Mouse (Mus musculus): ENCODE measurements at regions not wholly inside any gene's neighbourhood (a gene's known extent, or its start where the extent isn't known, plus 50 kb on each side); places are given as distances from the start of the nearest gene placed in this dataset.
A peak's percentile ranks its signal among the peaks of the same experiment; 100 is the strongest.

- Histone ChIP-seq H3K27ac (ENCODE audit: low read length) (no peak overlapping the region), H3K36me3 (ENCODE audit: control insufficient read depth, insufficient read depth, low read length) (no peaks in the 10 kb centered on the region), H3K27me3 (ENCODE audit: control insufficient read depth, insufficient read depth, low read depth, low read length) (no peaks in the 10 kb centered on the region), H3K4me3 (ENCODE audit: low read length) (no peak overlapping the region), H3K4me1 (replicated peaks; ENCODE audit: control insufficient read depth, insufficient read depth, low read length) (no peaks in the 10 kb centered on the region), H3K9me3 (ENCODE audit: control insufficient read depth, low read length) (no peaks in the 10 kb centered on the region), H3K4me2 (ENCODE audit: low read depth, low read length) (no peak overlapping the region), H3K9ac (ENCODE audit: low read length) (no peak overlapping the region)
- no peak for ATAC-seq (ENCODE audit: low read depth)
- 74% methylated on average over 1 of the region's 1 CpGs for WGBS
Observed at GRCm38 (mm10) chr7:89088141-89088540, 315.9 kb downstream of the Tmem135 start.

GRCm38 (mm10) chr7:89086348-89086747, 317.7 kb downstream of the Tmem135 start:
- Histone ChIP-seq H3K27me3 (ENCODE audit: control insufficient read depth, insufficient read depth, low read depth, low read length) (no peaks in the 10 kb centered on the region), H3K4me2 (ENCODE audit: low read depth, low read length) (no peak overlapping the region), H3K9ac (ENCODE audit: low read length) (no peak overlapping the region), H3K9me3 (ENCODE audit: control insufficient read depth, low read length) (no peaks in the 10 kb centered on the region), H3K36me3 (ENCODE audit: control insufficient read depth, insufficient read depth, low read length) (no peaks in the 10 kb centered on the region), H3K27ac (ENCODE audit: low read length) (no peak overlapping the region), H3K4me1 (replicated peaks; ENCODE audit: control insufficient read depth, insufficient read depth, low read length) (no peaks in the 10 kb centered on the region), H3K4me3 (ENCODE audit: low read length) (no peak overlapping the region)
- WGBS: 81% methylated on average over 1 of the region's 1 CpGs
- peak; percentile 38; the same call in 1 of the 2 replicates for ATAC-seq (ENCODE audit: low read depth)

- peak overlapping the region; percentile 57 for H3K27ac ChIP-seq (ENCODE audit: low read length)
- H3K9ac ChIP-seq (ENCODE audit: low read length): no peak overlapping the region
- H3K4me2 ChIP-seq (ENCODE audit: low read depth, low read length): no peak overlapping the region
- no peaks in the 10 kb centered on the region for H3K36me3 ChIP-seq (ENCODE audit: control insufficient read depth, insufficient read depth, low read length)
- WGBS: 60% methylated on average over 7 of the region's 7 CpGs
- H3K4me3 ChIP-seq (ENCODE audit: low read length): no peak overlapping the region
- ATAC-seq (ENCODE audit: low read depth): peak; percentile 54
- no peaks in the 10 kb centered on the region for H3K27me3 ChIP-seq (ENCODE audit: control insufficient read depth, insufficient read depth, low read depth, low read length)
- no peaks in the 10 kb centered on the region for H3K4me1 ChIP-seq (replicated peaks; ENCODE audit: control insufficient read depth, insufficient read depth, low read length)
- no peaks in the 10 kb centered on the region for H3K9me3 ChIP-seq (ENCODE audit: control insufficient read depth, low read length)
Observed at GRCm38 (mm10) chr7:89073939-89074690, 329.9 kb downstream of the Tmem135 start.

GRCm38 (mm10) chr7:89070030-89070429, 334.0 kb downstream of the Tmem135 start:
- Histone ChIP-seq H3K9ac (ENCODE audit: low read length) (no peak overlapping the region), H3K4me1 (replicated peaks; ENCODE audit: control insufficient read depth, insufficient read depth, low read length) (no peaks in the 10 kb centered on the region), H3K36me3 (ENCODE audit: control insufficient read depth, insufficient read depth, low read length) (no peaks in the 10 kb centered on the region), H3K4me2 (ENCODE audit: low read depth, low read length) (no peak overlapping the region), H3K9me3 (ENCODE audit: control insufficient read depth, low read length) (no peaks in the 10 kb centered on the region), H3K27ac (ENCODE audit: low read length) (no peak overlapping the region), H3K4me3 (ENCODE audit: low read length) (no peak overlapping the region), H3K27me3 (ENCODE audit: control insufficient read depth, insufficient read depth, low read depth, low read length) (no peaks in the 10 kb centered on the region)
- ATAC-seq (ENCODE audit: low read depth): no peak

GRCm38 (mm10) chr7:89064462-89064861, 339.6 kb downstream of the Tmem135 start:
- whole genome bisulfite sequencing: 84% methylated on average over 3 of the region's 3 CpGs
- no peaks in the 10 kb centered on the region for H3K4me1 ChIP-seq (replicated peaks; ENCODE audit: control insufficient read depth, insufficient read depth, low read length)
- no peaks in the 10 kb centered on the region for H3K9me3 ChIP-seq (ENCODE audit: control insufficient read depth, low read length)
- no peaks in the 10 kb centered on the region for H3K36me3 ChIP-seq (ENCODE audit: control insufficient read depth, insufficient read depth, low read length)
- no peaks in the 10 kb centered on the region for H3K27me3 ChIP-seq (ENCODE audit: control insufficient read depth, insufficient read depth, low read depth, low read length)
- H3K9ac ChIP-seq (ENCODE audit: low read length): no peak overlapping the region
- no peak for ATAC-seq (ENCODE audit: low read depth)
- no peak overlapping the region for H3K27ac ChIP-seq (ENCODE audit: low read length)
- no peak overlapping the region for H3K4me3 ChIP-seq (ENCODE audit: low read length)
- H3K4me2 ChIP-seq (ENCODE audit: low read depth, low read length): no peak overlapping the region

- H3K27ac ChIP-seq (ENCODE audit: low read length): no peak overlapping the region
- ATAC-seq (ENCODE audit: low read depth): no peak
Observed at GRCm38 (mm10) chr7:89063630-89064029, 340.4 kb downstream of the Tmem135 start.

GRCm38 (mm10) chr7:89054494-89054893, 349.5 kb downstream of the Tmem135 start:
- WGBS: 74% methylated on average over 2 of the region's 2 CpGs
- H3K4me3 ChIP-seq (ENCODE audit: low read length): no peak overlapping the region
- no peak overlapping the region for H3K4me2 ChIP-seq (ENCODE audit: low read depth, low read length)
- no peaks in the 10 kb centered on the region for H3K36me3 ChIP-seq (ENCODE audit: control insufficient read depth, insufficient read depth, low read length)
- no peaks in the 10 kb centered on the region for H3K4me1 ChIP-seq (replicated peaks; ENCODE audit: control insufficient read depth, insufficient read depth, low read length)
- H3K9ac ChIP-seq (ENCODE audit: low read length): no peak overlapping the region
- H3K27me3 ChIP-seq (ENCODE audit: control insufficient read depth, insufficient read depth, low read depth, low read length): no peaks in the 10 kb centered on the region
- H3K9me3 ChIP-seq (ENCODE audit: control insufficient read depth, low read length): no peaks in the 10 kb centered on the region
- no peak for ATAC-seq (ENCODE audit: low read depth)
- H3K27ac ChIP-seq (ENCODE audit: low read length): no peak overlapping the region

More at GRCm38 (mm10) chr7:89063630-89064029, 340.4 kb downstream of the Tmem135 start:
- no peaks in the 10 kb centered on the region for H3K9me3 ChIP-seq (ENCODE audit: control insufficient read depth, low read length)
- H3K27me3 ChIP-seq (ENCODE audit: control insufficient read depth, insufficient read depth, low read depth, low read length): no peaks in the 10 kb centered on the region
- H3K36me3 ChIP-seq (ENCODE audit: control insufficient read depth, insufficient read depth, low read length): no peaks in the 10 kb centered on the region
- H3K4me3 ChIP-seq (ENCODE audit: low read length): no peak overlapping the region
- H3K4me1 ChIP-seq (replicated peaks; ENCODE audit: control insufficient read depth, insufficient read depth, low read length): no peaks in the 10 kb centered on the region
- WGBS: 37% methylated on average over 10 of the region's 10 CpGs
- no peak overlapping the region for H3K4me2 ChIP-seq (ENCODE audit: low read depth, low read length)
- H3K9ac ChIP-seq (ENCODE audit: low read length): no peak overlapping the region

- no peaks in the 10 kb centered on the region for H3K27me3 ChIP-seq (ENCODE audit: control insufficient read depth, insufficient read depth, low read depth, low read length)
- no peak overlapping the region for H3K4me2 ChIP-seq (ENCODE audit: low read depth, low read length)
- no peaks in the 10 kb centered on the region for H3K9me3 ChIP-seq (ENCODE audit: control insufficient read depth, low read length)
- H3K9ac ChIP-seq (ENCODE audit: low read length): no peak overlapping the region
- peak overlapping the region; percentile 12; the same call in 1 of the 2 replicates for H3K27ac ChIP-seq (ENCODE audit: low read length)
- 53% methylated on average over 5 of the region's 5 CpGs for whole genome bisulfite sequencing
- ATAC-seq (ENCODE audit: low read depth): no peak
- H3K36me3 ChIP-seq (ENCODE audit: control insufficient read depth, insufficient read depth, low read length): no peaks in the 10 kb centered on the region
- no peak overlapping the region for H3K4me3 ChIP-seq (ENCODE audit: low read length)
- H3K4me1 ChIP-seq (replicated peaks; ENCODE audit: control insufficient read depth, insufficient read depth, low read length): no peaks in the 10 kb centered on the region
Observed at GRCm38 (mm10) chr7:89051240-89051639, 352.8 kb downstream of the Tmem135 start.

- no peaks in the 10 kb centered on the region for H3K36me3 ChIP-seq (ENCODE audit: control insufficient read depth, insufficient read depth, low read length)
- no peak overlapping the region for H3K9ac ChIP-seq (ENCODE audit: low read length)
- H3K9me3 ChIP-seq (ENCODE audit: control insufficient read depth, low read length): no peaks in the 10 kb centered on the region
- no peak overlapping the region for H3K4me3 ChIP-seq (ENCODE audit: low read length)
- no peak overlapping the region for H3K4me2 ChIP-seq (ENCODE audit: low read depth, low read length)
- H3K27me3 ChIP-seq (ENCODE audit: control insufficient read depth, insufficient read depth, low read depth, low read length): no peaks in the 10 kb centered on the region
- ATAC-seq (ENCODE audit: low read depth): no peak
- no peak overlapping the region for H3K27ac ChIP-seq (ENCODE audit: low read length)
- 61% methylated on average over 3 of the region's 3 CpGs for WGBS
- H3K4me1 ChIP-seq (replicated peaks; ENCODE audit: control insufficient read depth, insufficient read depth, low read length): no peaks in the 10 kb centered on the region
Observed at GRCm38 (mm10) chr7:89046405-89047217, 357.4 kb downstream of the Tmem135 start.

All from lung, embryonic 16.5 days (tissue).